Mouse (Mus musculus) bone marrow macrophage, adult 2 months (primary cell): ENCODE measurements at regions not wholly inside any gene's neighbourhood (a gene's known extent, or its start where the extent isn't known, plus 50 kb on each side); places are given as distances from the start of the nearest gene placed in this dataset.
A peak's percentile ranks its signal among the peaks of the same experiment; 100 is the strongest.

Experiments used
- H3K27ac ChIP-seq: 2 replicates; pipeline ENCODE4 v1.5.1; 2012; ENCODE audit warnings: low read depth, low read length; ENCODE audit not compliant: insufficient read depth
- H3K4me1 ChIP-seq: 2 replicates; pipeline ENCODE4 v1.6.1; 2012; ENCODE audit warnings: low read length; ENCODE audit not compliant: control insufficient read depth, insufficient read depth
- H3K4me3 ChIP-seq: 2 replicates; pipeline ENCODE4 v1.5.1; 2012; ENCODE audit warnings: mild to moderate bottlenecking, low read length, moderate library complexity; ENCODE audit not compliant: insufficient read depth
- CTCF ChIP-seq: IDR thresholded peaks from 2 replicates; pipeline ENCODE4 v1.5.1; 2012; ENCODE audit warnings: low read depth, mild to moderate bottlenecking, low read length, moderate library complexity
- POLR2A ChIP-seq: IDR thresholded peaks from 2 replicates; pipeline ENCODE4 v1.6.1; 2012; ENCODE audit warnings: mild to moderate bottlenecking, low read depth, low read length, borderline replicate concordance

DNA sequence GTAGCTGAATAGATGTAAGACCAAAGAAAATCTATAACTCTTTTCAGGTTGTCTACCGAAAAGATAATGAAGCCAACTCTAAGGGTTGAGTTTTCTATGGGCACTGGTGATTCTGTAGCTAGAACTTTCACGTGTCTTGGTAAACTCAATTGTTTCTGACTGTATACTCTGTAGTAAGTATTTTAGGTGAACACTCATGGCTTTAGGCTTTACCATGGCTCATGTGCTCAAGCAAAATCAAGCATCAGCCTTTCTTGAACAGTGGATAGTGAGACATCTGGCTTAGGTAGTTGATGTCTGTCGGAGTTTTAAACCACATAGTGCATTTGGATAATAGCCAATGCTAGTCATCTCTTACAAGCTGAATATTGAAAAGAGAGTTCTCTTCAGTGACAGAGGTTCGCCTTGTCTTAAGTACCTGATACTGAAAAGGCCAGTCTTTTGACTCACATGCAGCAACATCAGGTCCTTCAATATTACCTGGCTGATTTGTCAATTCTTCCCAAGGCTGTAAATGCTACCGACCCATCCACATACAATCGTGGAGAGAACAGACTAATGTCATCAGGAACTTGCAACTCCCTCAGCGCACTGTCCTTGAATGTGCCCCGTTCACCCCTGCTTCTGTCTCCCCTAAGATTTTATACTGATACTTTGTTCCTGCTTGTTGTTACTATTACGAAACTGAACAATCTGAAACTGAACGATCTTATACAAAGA lies 57.1 kb upstream of the Gpc5 start:
- peaks cover 2% of the 10 kb centered on the region for H3K4me1 ChIP-seq
- no peak overlapping the region for H3K4me3 ChIP-seq
- TF ChIP-seq POLR2A (no peak), CTCF (no peak)
- H3K27ac ChIP-seq = no peak overlapping the region

DNA sequence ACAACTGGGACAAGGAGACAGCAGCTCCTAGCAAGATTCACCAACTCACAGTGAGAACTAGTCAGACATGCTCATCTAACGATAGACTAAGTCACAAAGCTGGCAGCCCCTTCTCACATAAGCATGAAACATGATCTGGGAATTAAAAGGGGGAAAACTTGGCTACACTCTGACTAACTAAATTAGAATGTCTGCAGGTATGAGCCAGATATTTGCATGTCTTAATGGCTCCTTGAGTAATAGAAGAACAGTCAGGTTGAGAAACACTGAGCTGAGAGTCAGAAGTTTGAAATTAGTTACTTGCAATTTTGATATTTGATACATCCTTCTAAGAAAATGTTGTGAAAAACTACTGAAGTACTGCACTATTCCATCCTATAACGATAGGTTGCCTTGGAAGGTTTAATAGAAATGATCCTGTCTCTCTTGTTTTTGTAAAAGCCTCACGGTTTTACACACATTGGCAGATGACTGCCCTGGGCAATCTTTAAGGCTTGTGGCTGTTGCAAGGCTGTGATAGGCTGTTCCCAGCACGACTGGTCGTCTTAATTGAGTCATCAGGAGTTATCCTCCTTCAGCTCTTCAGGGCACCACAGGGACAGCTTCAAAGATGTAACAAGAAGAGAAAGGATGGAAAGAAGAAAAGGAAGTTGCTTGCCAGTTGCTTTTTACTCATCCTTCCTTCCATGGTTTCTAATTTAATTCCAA lies 54.8 kb upstream of the Gpc5 start:
- Histone ChIP-seq H3K4me3 (no peak overlapping the region), H3K4me1 (peaks cover 2% of the 10 kb centered on the region), H3K27ac (no peak overlapping the region)
- no peak for TF ChIP-seq CTCF
- TF ChIP-seq POLR2A = no peak

DNA sequence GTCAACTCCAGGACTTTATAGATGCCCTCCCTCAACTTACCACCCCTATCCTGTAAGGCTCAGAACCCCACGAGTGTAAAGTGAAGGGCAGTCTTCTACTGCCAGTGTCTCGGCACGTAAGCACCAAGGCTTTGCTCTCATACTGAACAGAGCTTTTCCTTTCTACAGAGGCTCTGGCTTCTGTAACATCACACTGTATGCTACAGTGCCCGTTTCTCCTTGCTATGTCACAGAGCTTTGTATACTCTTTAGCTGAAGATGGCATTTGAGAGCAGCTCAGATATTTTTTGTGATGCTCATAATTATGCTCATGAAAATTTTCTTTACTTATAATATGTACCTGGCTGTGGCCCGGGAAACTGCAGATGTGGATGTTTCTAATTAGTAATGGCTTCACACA lies 53.2 kb upstream of the Gpc5 start:
- no peak overlapping the region for H3K4me3 ChIP-seq
- TF ChIP-seq POLR2A (no peak), CTCF (no peak)
- H3K27ac ChIP-seq = no peak overlapping the region
- H3K4me1 ChIP-seq = peaks cover 4% of the 10 kb centered on the region

DNA sequence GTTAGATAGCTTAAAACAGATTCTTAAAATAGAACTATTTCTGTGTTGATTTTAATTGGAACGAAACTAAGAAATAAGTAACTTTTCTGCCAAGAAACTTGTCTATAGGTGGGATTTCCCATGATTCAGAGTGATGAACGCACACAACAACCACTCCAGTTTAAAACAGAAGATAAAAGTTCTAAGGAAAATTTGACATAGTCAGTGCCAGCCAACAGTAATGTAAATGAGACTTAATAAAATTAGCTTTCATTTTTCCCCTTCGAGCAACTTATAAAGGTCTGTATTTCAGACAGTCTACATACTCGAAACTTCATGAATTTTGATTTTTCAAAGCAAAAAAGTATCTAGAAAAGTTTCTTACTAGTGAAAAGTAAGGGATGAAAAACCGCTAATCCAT lies 52.5 kb upstream of the Gpc5 start:
- no peak for TF ChIP-seq CTCF
- TF ChIP-seq POLR2A = no peak
- Histone ChIP-seq H3K27ac (no peak overlapping the region), H3K4me3 (no peak overlapping the region), H3K4me1 (peaks cover 9% of the 10 kb centered on the region)

DNA sequence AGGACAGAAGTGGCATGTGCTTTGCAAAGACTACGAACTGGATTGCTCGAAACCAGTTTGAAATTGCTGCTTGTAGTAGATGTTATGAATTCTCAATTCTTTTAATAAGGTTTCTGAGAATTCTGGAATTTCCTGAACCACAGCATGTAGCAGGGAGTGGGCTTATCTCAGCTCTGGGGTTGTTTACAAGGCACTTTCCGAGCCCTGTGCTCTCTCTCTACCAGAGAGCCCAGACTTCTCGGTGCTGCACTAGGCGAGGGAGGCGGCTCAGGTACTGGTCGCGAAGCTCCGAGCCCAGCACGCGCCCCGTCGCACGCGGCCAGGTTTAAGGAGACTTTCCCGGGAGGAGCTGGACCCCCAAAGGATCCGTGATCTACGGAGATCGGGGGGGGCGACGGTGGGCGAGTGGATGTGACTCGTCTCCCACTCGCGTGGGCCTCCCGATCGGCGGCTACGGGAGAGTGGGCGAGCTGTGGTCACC lies 51.9 kb upstream of the Gpc5 start:
- Histone ChIP-seq H3K27ac (no peak overlapping the region), H3K4me3 (peak overlapping the region; percentile 97), H3K4me1 (peaks cover 11% of the 10 kb centered on the region)
- TF ChIP-seq POLR2A (no peak), CTCF (no peak)

DNA sequence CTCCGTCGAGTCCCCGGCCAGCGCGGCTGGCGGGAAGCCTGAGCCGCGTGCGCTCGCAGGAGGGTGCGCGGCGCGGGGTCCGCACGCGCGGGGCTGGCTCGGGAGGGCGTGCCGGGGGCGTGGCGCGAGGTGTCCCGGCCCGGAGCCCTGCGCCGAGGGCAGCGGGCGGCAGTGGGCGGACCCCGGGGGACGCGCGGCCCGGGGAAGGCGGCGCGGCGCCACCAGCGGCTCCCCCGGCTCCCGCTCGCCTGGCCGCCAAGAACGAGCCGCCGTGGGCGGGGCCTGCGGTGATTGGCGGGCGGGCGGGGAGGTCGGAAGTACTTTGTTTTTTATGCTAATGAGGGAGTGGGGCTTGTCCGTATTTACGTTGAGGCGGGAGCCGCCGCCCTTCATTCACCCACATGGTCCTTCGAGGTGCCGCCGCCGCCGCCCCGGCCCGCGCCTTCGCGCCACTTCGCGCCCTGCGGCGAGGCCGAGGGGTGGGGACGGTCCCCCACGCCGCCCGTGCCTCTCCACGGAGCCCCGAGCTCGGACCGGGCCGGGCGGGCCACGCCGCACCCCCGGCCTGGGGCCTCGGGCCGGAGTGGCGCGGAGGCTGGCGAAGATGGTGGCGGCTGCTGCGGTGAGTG lies 51.3 kb upstream of the Gpc5 start:
- Histone ChIP-seq H3K4me1 (peaks cover 11% of the 10 kb centered on the region), H3K4me3 (peak overlapping the region; percentile 97), H3K27ac (peak overlapping the region; percentile 42)
- TF ChIP-seq POLR2A = no peak
- no peak for TF ChIP-seq CTCF

DNA sequence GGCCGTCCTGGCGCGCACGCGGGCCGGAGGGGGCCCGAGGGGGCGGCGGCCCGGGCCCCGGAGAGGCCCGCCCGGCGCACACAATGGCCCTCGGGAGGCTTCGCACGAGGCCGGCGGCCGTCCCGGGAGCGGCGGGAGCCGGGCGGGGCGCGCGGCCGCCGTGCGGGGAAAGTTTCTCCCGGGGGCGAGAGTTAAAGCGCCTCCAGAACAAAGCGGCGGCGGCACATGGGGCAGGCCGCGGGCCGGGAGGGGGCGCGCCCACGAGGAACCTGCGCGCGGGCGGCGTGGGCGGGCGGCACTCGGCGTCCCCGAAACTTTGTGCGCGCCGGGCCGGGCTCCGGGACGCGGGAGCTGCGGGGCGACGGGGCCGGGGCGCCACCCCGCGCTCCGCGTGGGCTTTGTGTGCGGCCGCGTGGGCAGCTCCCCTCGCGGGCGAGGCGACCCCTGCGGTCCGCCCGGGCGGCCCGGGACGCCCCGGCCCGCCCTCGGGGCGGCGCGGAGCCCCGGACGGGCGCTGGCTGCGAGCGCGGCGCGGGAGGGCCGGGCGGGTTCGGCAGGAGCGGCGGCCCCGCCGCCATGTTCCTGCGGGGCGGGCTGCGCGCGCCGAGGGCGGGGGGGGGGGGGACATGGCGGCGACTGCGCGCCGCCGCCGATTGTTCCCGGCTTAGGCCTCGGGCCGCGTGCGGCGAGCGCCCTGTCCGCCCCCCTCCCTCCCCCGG lies 50.5 kb upstream of the Gpc5 start:
- no peak for TF ChIP-seq CTCF
- TF ChIP-seq POLR2A = no peak
- H3K27ac ChIP-seq = peak overlapping the region; percentile 91
- peak overlapping the region; percentile 97 for H3K4me3 ChIP-seq
- peaks cover 11% of the 10 kb centered on the region for H3K4me1 ChIP-seq

DNA sequence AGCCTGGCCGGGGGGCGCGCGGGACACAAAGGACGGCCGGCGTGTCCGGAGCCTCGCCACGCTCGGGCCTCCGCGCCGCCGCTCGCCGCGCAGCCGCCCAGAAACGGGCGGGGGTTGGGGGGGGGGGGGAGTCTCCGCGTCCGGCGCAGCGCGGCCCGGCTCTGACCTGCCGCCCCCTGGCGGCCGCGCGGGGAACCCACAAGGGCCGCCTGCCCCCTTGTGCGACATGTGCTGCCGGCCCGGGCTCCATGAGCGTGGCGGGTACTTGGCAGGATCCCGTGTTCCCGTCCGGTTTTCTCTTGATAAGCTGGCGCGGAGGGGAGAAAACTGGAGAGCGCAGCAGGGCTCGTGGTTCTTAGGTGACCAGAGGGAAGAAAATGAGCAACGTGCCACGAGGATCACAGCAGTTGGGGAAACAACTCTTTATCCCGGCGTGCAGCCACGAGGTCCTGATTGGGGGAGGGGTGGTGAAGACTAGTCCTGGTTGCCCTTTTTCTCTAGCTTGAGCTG lies 49.9 kb upstream of the Gpc5 start:
- Histone ChIP-seq H3K4me1 (peaks cover 11% of the 10 kb centered on the region), H3K4me3 (peak overlapping the region; percentile 97), H3K27ac (peak overlapping the region; percentile 91)
- TF ChIP-seq POLR2A = no peak
- 0 out of 2 replicates have a peak, but pooled peaks have one; percentile 30 for TF ChIP-seq CTCF
